Mouse (Mus musculus): Measurements from ENCODE around the gene Mical2.

DNA sequence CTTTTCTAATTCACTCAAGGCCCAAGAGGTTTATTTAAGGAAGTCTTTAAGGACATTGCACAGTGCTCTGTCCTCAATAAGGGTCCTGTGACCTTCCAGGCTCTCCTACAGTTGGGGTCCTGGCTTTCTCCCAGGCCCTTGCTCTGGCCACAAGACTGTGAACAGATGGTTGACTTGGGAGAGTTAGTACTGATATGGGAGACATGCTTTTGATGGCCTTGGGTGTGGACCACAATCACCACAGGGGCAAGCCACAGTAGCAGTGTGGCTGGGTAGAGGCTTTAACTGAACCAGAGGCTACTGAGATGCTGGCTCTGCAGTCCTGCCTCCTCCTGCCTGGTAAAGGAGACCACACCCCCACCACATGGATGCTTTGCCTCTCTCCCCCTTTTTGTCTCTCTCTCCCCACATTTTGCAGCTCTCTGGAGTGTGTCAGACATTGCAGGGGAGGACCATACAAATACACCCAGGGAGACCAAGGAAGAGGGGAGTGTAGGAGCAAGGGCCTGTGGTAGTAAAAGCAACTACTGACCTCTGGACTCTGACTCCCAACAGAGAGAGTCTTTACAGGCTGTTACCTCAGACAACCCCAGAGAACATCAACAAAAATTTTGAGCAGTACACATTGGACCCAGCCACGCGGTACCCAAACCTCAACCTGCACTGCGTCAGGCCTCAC lies 94.5 kb downstream of the Mical2 start:
- no peak for TF ChIP-seq CTCF (IDR thresholded peaks at IDR 0.05; ENCODE audit: insufficient read depth, low read length)
- TF ChIP-seq POLR2A (IDR thresholded peaks at IDR 0.05; ENCODE audit: borderline replicate concordance, extremely low read depth, low read depth, low read length), result no peak

Data from lung, adult 2 months (tissue).